Mouse (Mus musculus): ENCODE data around the gene Dmpk.

Dmpk gene

GRCm38 (mm10) chr7:19096421-19096976 lies 12.8 kb downstream of the Dmpk start:
- no peak for DNase-seq (ENCODE audit: low spot score in 2 of 2)

- DNase-seq (ENCODE audit: low spot score in 2 of 2), result no peak
Measured at GRCm38 (mm10) chr7:19097217-19097616, 13.6 kb downstream of the Dmpk start.

- peak; percentile 53 to 71 for DNase-seq (ENCODE audit: low spot score in 2 of 2)
Measured at GRCm38 (mm10) chr7:19097863-19098262, 14.2 kb downstream of the Dmpk start.

GRCm38 (mm10) chr7:19098811-19099210 lies 15.2 kb downstream of the Dmpk start:
- DNase-seq (ENCODE audit: low spot score in 2 of 2), result no peak

- DNase-seq (ENCODE audit: low spot score in 2 of 2), result no peak
Measured at GRCm38 (mm10) chr7:19100290-19100689, 16.6 kb downstream of the Dmpk start.

- DNase-seq (ENCODE audit: low spot score in 2 of 2), result no peak
Measured at GRCm38 (mm10) chr7:19103741-19104140, 20.1 kb downstream of the Dmpk start.

- DNase-seq (ENCODE audit: low spot score in 2 of 2), result no peak
Measured at GRCm38 (mm10) chr7:19104486-19104885, 20.8 kb downstream of the Dmpk start.

GRCm38 (mm10) chr7:19107436-19107835 lies 23.8 kb downstream of the Dmpk start:
- DNase-seq (ENCODE audit: low spot score in 2 of 2), result no peak

- no peak for DNase-seq (ENCODE audit: low spot score in 2 of 2)
Measured at GRCm38 (mm10) chr7:19109565-19109964, 25.9 kb downstream of the Dmpk start.

- peak; percentile 26 to 45 for DNase-seq (ENCODE audit: low spot score in 2 of 2)
Measured at GRCm38 (mm10) chr7:19118028-19118771, 34.6 kb downstream of the Dmpk start, which contains the start of gene Gm4969. Gene Gm4969 (minus strand): TSS chr7:19118368.

- DNase-seq (ENCODE audit: low spot score in 2 of 2), result no peak
Measured at GRCm38 (mm10) chr7:19119083-19119482, 35.4 kb downstream of the Dmpk start.

GRCm38 (mm10) chr7:19119631-19120429 lies 36.2 kb downstream of the Dmpk start, which contains the start of gene Fbxo46:
Gene Fbxo46 (plus strand): TSS chr7:19119859.
- peak; percentile 97 for DNase-seq (ENCODE audit: low spot score in 2 of 2)

GRCm38 (mm10) chr7:19121686-19122085 lies 38.0 kb downstream of the Dmpk start:
- no peak for DNase-seq (ENCODE audit: low spot score in 2 of 2)

GRCm38 (mm10) chr7:19124713-19125112 lies 41.1 kb downstream of the Dmpk start:
- DNase-seq (ENCODE audit: low spot score in 2 of 2), result no peak

GRCm38 (mm10) chr7:19127744-19128143 lies 44.1 kb downstream of the Dmpk start:
- no peak for DNase-seq (ENCODE audit: low spot score in 2 of 2)

- DNase-seq (ENCODE audit: low spot score in 2 of 2), result no peak
Measured at GRCm38 (mm10) chr7:19129396-19129795, 45.7 kb downstream of the Dmpk start.

GRCm38 (mm10) chr7:19130657-19131056 lies 47.0 kb downstream of the Dmpk start:
- DNase-seq (ENCODE audit: low spot score in 2 of 2), result no peak

- peak; percentile 99 for DNase-seq (ENCODE audit: low spot score in 2 of 2)
Measured at GRCm38 (mm10) chr7:19131324-19131848, 47.7 kb downstream of the Dmpk start.

- no peak for DNase-seq (ENCODE audit: low spot score in 2 of 2)
Measured at GRCm38 (mm10) chr7:19136168-19136567, 52.5 kb downstream of the Dmpk start.

GRCm38 (mm10) chr7:19136673-19137334 lies 53.2 kb downstream of the Dmpk start:
- no peak for DNase-seq (ENCODE audit: low spot score in 2 of 2)

- DNase-seq (ENCODE audit: low spot score in 2 of 2), result no peak
Measured at GRCm38 (mm10) chr7:19137380-19137779, 53.7 kb downstream of the Dmpk start.

Data from heart, adult 9 months (tissue).